Mouse (Mus musculus) lung, postnatal 0 days (tissue): ENCODE data around the gene Cnpy4.

Experiments used
- CTCF ChIP-seq: IDR thresholded peaks from 2 replicates; pipeline ENCODE4 v1.5.1; 2016; ENCODE audit warnings: antibody characterized with exemption, mild to moderate bottlenecking
- EP300 ChIP-seq: IDR thresholded peaks from 2 replicates; pipeline ENCODE4 v1.6.1; 2016; ENCODE audit warnings: antibody characterized with exemption, mild to moderate bottlenecking, control low read depth

DNA sequence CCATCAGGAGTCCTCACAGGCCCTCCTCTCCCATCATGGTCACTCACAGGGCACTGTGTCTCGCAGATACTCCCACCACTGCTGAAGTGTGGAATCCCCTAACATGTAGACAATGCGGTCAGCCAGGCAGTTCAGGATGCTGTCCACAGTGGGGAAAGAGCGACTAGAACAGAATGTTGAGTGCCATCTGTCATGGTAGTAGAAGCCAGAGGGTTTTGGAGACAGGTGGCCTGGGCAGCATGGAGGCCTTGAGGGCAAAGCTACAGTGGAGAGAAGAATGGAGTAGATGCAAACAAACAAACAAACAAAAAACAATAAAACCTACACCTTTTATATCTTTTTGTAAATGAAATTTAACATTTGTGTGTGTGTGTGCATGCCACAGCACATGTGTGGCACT is 14.8 kb downstream of the Cnpy4 start:
- TF ChIP-seq CTCF (no peak), EP300 (no peak)
